Mouse (Mus musculus) testis, adult 2 months (tissue): ENCODE data around the gene Rsl1. TPM values are rescaled to one million over a fixed set of nuclear protein-coding genes. Genes with fewer than 3 reads are reported as not detected.

Experiments used
- H3K27ac ChIP-seq: fragments of 200-500 bp; 2 replicates; pipeline ENCODE4 v1.5.1; 2012; ENCODE audit warnings: low read depth, low read length; ENCODE audit not compliant: control insufficient read depth, insufficient read depth
- H3K27me3 ChIP-seq: fragments of 200-500 bp; 2 replicates; pipeline ENCODE4 v1.6.1; 2012; ENCODE audit warnings: mild to moderate bottlenecking, low read length, moderate library complexity; ENCODE audit not compliant: control insufficient read depth, insufficient read depth
- H3K36me3 ChIP-seq: fragments of 200-500 bp; 2 replicates; pipeline ENCODE4 v1.6.1; 2012; ENCODE audit warnings: mild to moderate bottlenecking, low read length; ENCODE audit not compliant: control insufficient read depth, insufficient read depth
- H3K4me1 ChIP-seq: fragments of 200-500 bp; 2 replicates; pipeline ENCODE4 v1.6.1; 2012; ENCODE audit warnings: low read length; ENCODE audit not compliant: control insufficient read depth, insufficient read depth
- H3K4me3 ChIP-seq: fragments of 200-500 bp; 2 replicates; pipeline ENCODE4 v1.5.1; 2012; ENCODE audit warnings: low read depth, mild to moderate bottlenecking, low read length, moderate library complexity, mixed read lengths; ENCODE audit not compliant: control insufficient read depth
- CTCF ChIP-seq: fragments of 200-500 bp; IDR thresholded peaks from 2 replicates; pipeline ENCODE4 v1.5.1; 2012; ENCODE audit warnings: low read depth, mild to moderate bottlenecking, inconsistent platforms, low read length, moderate library complexity; ENCODE audit not compliant: control insufficient read depth, insufficient read depth, insufficient replicate concordance
- POLR2A ChIP-seq: fragments of 200-500 bp; IDR thresholded peaks from 2 replicates; pipeline ENCODE4 v1.6.1; 2012; ENCODE audit warnings: low read depth, mild to moderate bottlenecking, inconsistent platforms, low read length, moderate library complexity; ENCODE audit not compliant: control insufficient read depth
- polyA plus RNA-seq: library from polyadenylated mRNA; depleted of rRNA; stranded (reverse); fragments of >200 nt; gene quantifications from 2 replicates; pipeline ENCODE4 v1.2.3, GENCODE M21; 2012; rRNA removed

The Rsl1 gene
- polyA plus RNA-seq, 1 experiment, result 0.77 TPM

GRCm38 (mm10) chr13:67214015-67214607 lies 41.1 kb downstream of the Rsl1 start:
- no peak overlapping the region for H3K27ac ChIP-seq
- H3K4me1 ChIP-seq, result no peaks in the 10 kb centered on the region
- TF ChIP-seq CTCF (no peak), POLR2A (no peak)
- no peaks in the 10 kb centered on the region for H3K27me3 ChIP-seq
- H3K4me3 ChIP-seq, result no peak overlapping the region
- H3K36me3 ChIP-seq, result no peaks in the 10 kb centered on the region

Other genes with a start within 250 kb of the Rsl1 start
- 0.65 and 1.2 TPM in 2 replicates for gene Zfp712, start 112.0 kb upstream of the Rsl1 start, polyA plus RNA-seq
- 0.05 and 0.16 TPM in 2 replicates for gene Zfp708, start 75.2 kb upstream of the Rsl1 start, polyA plus RNA-seq
- 0.71 and 0.72 TPM in 2 replicates for gene Gm28557, start 64.6 kb upstream of the Rsl1 start, polyA plus RNA-seq
- gene Rslcan18, start 56.9 kb upstream of the Rsl1 start, polyA plus RNA-seq, result 0.06 and 0.11 TPM in 2 replicates
- gene Zfp759, start 51.5 kb upstream of the Rsl1 start, polyA plus RNA-seq, result 3.3 and 3.9 TPM in 2 replicates
- 0.12 and 0.17 TPM in 2 replicates for gene Zfp455, start 21.3 kb downstream of the Rsl1 start, polyA plus RNA-seq
- gene Zfp458, start 105.3 kb downstream of the Rsl1 start, polyA plus RNA-seq, result 1.3 and 1.5 TPM in 2 replicates
- 1.2 and 1.5 TPM in 2 replicates for gene Zfp457, start 133.3 kb downstream of the Rsl1 start, polyA plus RNA-seq
- gene Zfp595, start 159.4 kb downstream of the Rsl1 start, polyA plus RNA-seq, result 0.47 and 0.52 TPM in 2 replicates
- not detected in 2 replicates for gene Gm28044, start 187.4 kb downstream of the Rsl1 start, polyA plus RNA-seq
- gene Zfp953, start 187.4 kb downstream of the Rsl1 start, polyA plus RNA-seq, result 0.19 and 0.27 TPM in 2 replicates
- gene Gm28041, start 202.6 kb downstream of the Rsl1 start, polyA plus RNA-seq, result not detected in 2 replicates
- 0.06 and 0.09 TPM in 2 replicates for gene Zfp456, start 202.6 kb downstream of the Rsl1 start, polyA plus RNA-seq
- 0.17 and 0.60 TPM in 2 replicates for gene Zfp429, start 226.6 kb downstream of the Rsl1 start, polyA plus RNA-seq
- gene Zfp459, start 248.2 kb downstream of the Rsl1 start, polyA plus RNA-seq, result 0.14 and 0.62 TPM in 2 replicates